Mouse (Mus musculus) kidney, postnatal 0 days (tissue): Measurements from ENCODE around the gene Hils1. TPM values are rescaled to one million over a fixed set of nuclear protein-coding genes. Genes with fewer than 3 reads are reported as not detected.
A peak's percentile ranks its signal among the peaks of the same experiment; 100 is the strongest.

Experiments used
- ATAC-seq: fragments of 200-750 bp; cut with Nextera tagmentation; replicated peaks from 2 replicates; pipeline ENCODE4 v1.8.0; 2017; ENCODE audit warnings: low read depth, moderate number of reproducible peaks, moderate TSS enrichment, moderate library complexity; ENCODE audit not compliant: low FRiP score
- DNase-seq: peaks from one replicate; pipeline ENCODE4 v3.0.0-alpha.2; 2016; ENCODE audit warnings: low spot score
- H3K27ac ChIP-seq: fragments of 300-500 bp; sonication (generic); 2 replicates; pipeline ENCODE4 v1.5.1; 2014; ENCODE audit warnings: mild to moderate bottlenecking
- H3K27me3 ChIP-seq: fragments of 300-500 bp; sonication (generic); 2 replicates; pipeline ENCODE4 v1.6.1; 2014; ENCODE audit warnings: low read length, mixed read lengths; ENCODE audit not compliant: insufficient read depth
- H3K36me3 ChIP-seq: fragments of 300-500 bp; sonication (generic); 2 replicates; pipeline ENCODE4 v1.6.1; 2014; ENCODE audit warnings: low read length, mixed read lengths; ENCODE audit not compliant: insufficient read depth
- H3K4me1 ChIP-seq: fragments of 300-500 bp; sonication (generic); replicated peaks from 2 replicates; pipeline ENCODE4 v1.6.1; 2014; ENCODE audit warnings: antibody characterized with exemption, low read length, mixed read lengths; ENCODE audit not compliant: insufficient read depth
- H3K4me2 ChIP-seq: fragments of 300-500 bp; sonication (generic); 2 replicates; pipeline ENCODE4 v1.6.1; 2014; ENCODE audit warnings: mild to moderate bottlenecking, low read length, moderate library complexity, mixed read lengths
- H3K4me3 ChIP-seq: fragments of 300-500 bp; sonication (generic); replicated peaks from 2 replicates; pipeline ENCODE4 v1.5.1; 2014; ENCODE audit warnings: low read depth, low read length
- H3K9ac ChIP-seq: fragments of 300-500 bp; sonication (generic); 2 replicates; pipeline ENCODE4 v1.6.1; 2014; ENCODE audit warnings: low read depth, low read length
- H3K9me3 ChIP-seq: fragments of 300-500 bp; sonication (generic); replicated peaks from 2 replicates; pipeline ENCODE4 v1.6.1; 2016; ENCODE audit warnings: low read length, inconsistent platforms, mixed read lengths
- CTCF ChIP-seq: IDR thresholded peaks from 2 replicates; pipeline ENCODE4 v1.5.1; 2016; ENCODE audit warnings: antibody characterized with exemption, low read depth, mild to moderate bottlenecking, moderate library complexity
- WGBS: fragments of 180-500 bp; shearing (Covaris S2); extraction: QIAGEN DNeasy Blood & Tissue Kit; methylation state at CpG from one replicate; pipeline ENCODE4 v1.1.7; 2014; 5-methylcytosine and 5-hydroxymethylcytosine counted together
- polyA plus RNA-seq: library from polyadenylated mRNA; unstranded; fragments of >200 nt; fragmentation: Nextera tagmentation; extraction: Ambion mirVana; gene quantifications from 2 replicates; pipeline ENCODE4 v1.2.1, GENCODE M21; 2015

The Hils1 gene
- polyA plus RNA-seq, 1 experiment from 2014 or later = not detected

GRCm38 (mm10) chr11:94936851-94937295 is 30.5 kb upstream of the Hils1 start:
- Histone ChIP-seq H3K36me3 (0 out of 2 replicates have a peak, but pooled peaks cover 5% of the 10 kb centered on the region), H3K27me3 (0 out of 2 replicates have a peak, but pooled peaks cover 6% of the 10 kb centered on the region), H3K4me1 (peaks cover 20% of the 10 kb centered on the region), H3K27ac (peak overlapping the region; percentile 76), H3K4me3 (peak overlapping the region; percentile 44), H3K4me2 (peak overlapping the region; percentile 77), H3K9me3 (no peaks in the 10 kb centered on the region), H3K9ac (peak overlapping the region; percentile 62; the same call in 1 of the 2 replicates)
- DNase-seq = peak; percentile 99
- peak; percentile 70 for ATAC-seq
- peak; percentile 97 for TF ChIP-seq CTCF
- WGBS = 0% methylated on average over 16 of the region's 17 CpGs

GRCm38 (mm10) chr11:94937335-94937781 is 30.0 kb upstream of the Hils1 start:
- Histone ChIP-seq H3K27ac (peak overlapping the region; percentile 76; the same call in 1 of the 2 replicates), H3K4me2 (peak overlapping the region; percentile 77), H3K4me1 (peaks cover 20% of the 10 kb centered on the region), H3K9ac (peak overlapping the region; percentile 46; the same call in 1 of the 2 replicates), H3K4me3 (peak overlapping the region; percentile 44), H3K9me3 (no peaks in the 10 kb centered on the region), H3K36me3 (0 out of 2 replicates have a peak, but pooled peaks cover 5% of the 10 kb centered on the region), H3K27me3 (0 out of 2 replicates have a peak, but pooled peaks cover 6% of the 10 kb centered on the region)
- ATAC-seq (peak; percentile 19), DNase-seq (peak; percentile 77)
- 0% methylated on average over 18 of the region's 18 CpGs for WGBS
- TF ChIP-seq CTCF = no peak

DNA sequence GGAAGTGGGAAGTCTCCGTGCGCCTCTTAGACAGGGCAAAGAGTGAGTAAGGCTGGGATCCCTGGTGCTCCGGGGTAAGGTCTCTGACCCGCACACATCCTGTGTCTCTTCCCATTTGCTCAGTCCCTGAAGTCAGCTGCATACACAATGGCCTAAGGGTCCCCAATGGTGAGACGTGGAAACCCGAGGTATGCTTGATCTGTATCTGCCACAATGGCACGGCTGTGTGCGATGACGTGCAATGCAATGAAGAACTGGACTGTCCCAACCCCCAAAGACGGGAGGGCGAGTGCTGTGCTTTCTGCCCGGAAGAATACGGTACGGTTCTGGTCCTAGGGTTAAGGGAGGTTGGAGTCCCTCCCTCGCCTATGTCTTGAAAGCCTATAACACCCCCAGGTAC is 29.6 kb upstream of the Hils1 start:
- H3K36me3 ChIP-seq = 0 out of 2 replicates have a peak, but pooled peaks cover 5% of the 10 kb centered on the region
- H3K27ac ChIP-seq = peak overlapping the region; percentile 76; the same call in 1 of the 2 replicates
- TF ChIP-seq CTCF = no peak
- WGBS = 0% methylated on average over 15 of the region's 15 CpGs
- ATAC-seq (no peak; the same call in 1 of the 2 replicates), DNase-seq (no peak)
- peaks cover 20% of the 10 kb centered on the region for H3K4me1 ChIP-seq
- peak overlapping the region; percentile 46; the same call in 1 of the 2 replicates for H3K9ac ChIP-seq
- H3K4me3 ChIP-seq = peak overlapping the region; percentile 44
- H3K27me3 ChIP-seq = 0 out of 2 replicates have a peak, but pooled peaks cover 6% of the 10 kb centered on the region
- H3K4me2 ChIP-seq = peak overlapping the region; percentile 77
- no peaks in the 10 kb centered on the region for H3K9me3 ChIP-seq

DNA sequence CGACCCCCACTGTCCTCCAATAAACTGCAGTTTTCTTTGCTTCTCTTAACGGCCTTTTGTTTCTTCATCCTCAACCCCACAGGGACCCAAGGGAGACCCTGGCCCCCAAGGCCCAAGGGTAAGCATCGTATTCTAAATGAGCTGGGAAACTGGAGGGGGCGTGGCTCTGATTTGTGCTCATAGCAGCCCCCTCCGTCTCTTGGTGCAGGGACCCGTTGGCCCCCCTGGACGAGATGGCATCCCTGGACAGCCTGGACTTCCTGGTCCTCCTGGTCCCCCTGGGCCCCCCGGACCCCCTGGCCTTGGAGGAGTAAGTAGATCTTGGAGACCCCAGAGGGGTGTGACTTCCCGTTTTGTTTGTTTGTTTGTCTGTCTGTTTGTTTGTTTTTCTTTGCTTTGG is 29.1 kb upstream of the Hils1 start:
- no peak for TF ChIP-seq CTCF
- H3K27ac ChIP-seq = no peak overlapping the region

DNA sequence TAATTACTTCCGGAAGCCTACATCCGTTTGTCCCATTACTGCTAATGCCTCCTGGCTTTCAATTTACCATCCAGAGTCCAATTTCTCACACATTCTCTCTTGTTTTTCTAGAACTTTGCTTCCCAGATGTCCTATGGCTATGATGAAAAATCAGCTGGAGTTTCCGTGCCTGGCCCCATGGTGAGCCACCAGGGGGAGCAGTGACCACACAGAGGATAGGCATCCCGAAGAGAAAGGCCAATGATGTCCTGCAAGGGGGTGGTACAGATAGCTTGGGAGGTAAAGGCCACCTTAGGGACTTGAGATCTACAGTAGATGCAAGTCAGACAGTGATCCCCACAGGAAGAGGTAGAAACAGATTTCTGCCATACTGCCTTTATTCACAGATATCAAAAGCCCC is 28.1 kb upstream of the Hils1 start:
- peaks cover 11% of the 10 kb centered on the region; the same call in 1 of the 2 replicates for H3K4me1 ChIP-seq
- 0 out of 2 replicates have a peak, but pooled peaks cover 6% of the 10 kb centered on the region for H3K27me3 ChIP-seq
- no peak overlapping the region for H3K27ac ChIP-seq
- no peaks in the 10 kb centered on the region for H3K9me3 ChIP-seq
- WGBS = 18% methylated on average over 4 of the region's 4 CpGs
- 0 out of 2 replicates have a peak, but pooled peaks cover 5% of the 10 kb centered on the region for H3K36me3 ChIP-seq
- no peak overlapping the region for H3K9ac ChIP-seq
- TF ChIP-seq CTCF = peak; percentile 92
- H3K4me3 ChIP-seq = no peak overlapping the region
- DNase-seq (peak; percentile 86), ATAC-seq (no peak)
- 0 out of 2 replicates have a peak overlapping the region, but pooled peaks have one; percentile 77 for H3K4me2 ChIP-seq

More for the DNA sequence above, 29.1 kb upstream of the Hils1 start:
- Histone ChIP-seq H3K36me3 (0 out of 2 replicates have a peak, but pooled peaks cover 5% of the 10 kb centered on the region), H3K9ac (0 out of 2 replicates have a peak overlapping the region, but pooled peaks have one; percentile 46), H3K4me3 (peak overlapping the region; percentile 44), H3K4me2 (peak overlapping the region; percentile 77), H3K27me3 (0 out of 2 replicates have a peak, but pooled peaks cover 6% of the 10 kb centered on the region), H3K9me3 (no peaks in the 10 kb centered on the region), H3K4me1 (peaks cover 19% of the 10 kb centered on the region)
- ATAC-seq (no peak), DNase-seq (no peak)
- 15% methylated on average over 9 of the region's 9 CpGs for WGBS

GRCm38 (mm10) chr11:94941121-94941520 is 26.3 kb upstream of the Hils1 start:
- Histone ChIP-seq H3K9me3 (no peaks in the 10 kb centered on the region), H3K27me3 (no peaks in the 10 kb centered on the region), H3K4me2 (no peak overlapping the region), H3K4me3 (no peak overlapping the region), H3K4me1 (peaks cover 11% of the 10 kb centered on the region; the same call in 1 of the 2 replicates), H3K27ac (no peak overlapping the region), H3K9ac (no peak overlapping the region), H3K36me3 (0 out of 2 replicates have a peak, but pooled peaks cover 5% of the 10 kb centered on the region)
- no peak for DNase-seq
- TF ChIP-seq CTCF = no peak
- ATAC-seq = no peak
- WGBS = 39% methylated on average over 9 of the region's 9 CpGs
